Mouse (Mus musculus): ENCODE measurements around the gene Chd9.

Gene Chd9

DNA sequence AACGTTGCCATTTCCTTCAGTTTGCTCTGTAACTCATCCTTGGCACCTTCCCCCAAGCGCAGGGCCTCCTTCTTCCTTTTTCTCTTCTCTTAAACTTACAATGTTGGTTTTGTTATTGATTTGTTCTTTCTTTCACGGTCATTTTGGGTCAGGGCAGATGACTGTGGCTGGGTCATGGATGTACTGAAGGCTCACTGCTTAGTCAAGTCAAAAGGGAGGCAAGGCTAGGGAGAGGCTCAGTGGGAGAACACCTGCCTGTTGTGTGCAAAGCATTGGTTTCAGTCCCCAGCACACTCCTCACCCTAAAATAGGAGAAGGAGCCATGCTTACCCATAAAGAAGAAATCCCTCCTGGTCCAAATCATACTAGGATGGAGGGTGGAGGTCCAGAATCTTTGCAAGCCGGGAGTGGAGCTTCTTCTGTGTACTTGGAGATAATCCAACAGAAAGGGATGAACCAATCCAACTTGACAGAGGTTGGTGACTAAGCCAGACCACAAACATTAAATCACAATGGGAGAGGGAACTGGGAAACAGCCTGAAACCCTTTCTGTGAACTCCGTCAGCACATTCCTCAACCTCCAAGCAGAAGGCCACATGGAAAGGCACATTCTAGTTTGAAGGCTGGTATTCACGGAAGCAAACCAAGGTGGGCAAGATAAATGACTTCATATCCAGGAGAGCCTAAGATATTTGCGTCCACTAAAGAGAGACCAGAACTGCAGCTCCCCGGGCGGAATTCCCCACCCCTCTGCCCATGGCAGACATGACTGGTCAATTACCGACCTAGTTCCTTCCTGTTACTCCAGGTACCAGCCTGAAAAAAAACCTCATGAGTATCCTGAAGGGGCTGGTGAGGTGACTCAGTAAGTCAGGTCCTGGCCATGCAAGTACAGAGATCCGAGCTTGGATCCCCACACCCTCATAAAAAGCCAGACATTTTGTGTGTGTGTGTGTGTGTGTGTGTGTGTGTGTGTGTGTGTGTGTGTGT lies 11.9 kb downstream of the Chd9 start:
- DNase-seq, result no peak

DNA sequence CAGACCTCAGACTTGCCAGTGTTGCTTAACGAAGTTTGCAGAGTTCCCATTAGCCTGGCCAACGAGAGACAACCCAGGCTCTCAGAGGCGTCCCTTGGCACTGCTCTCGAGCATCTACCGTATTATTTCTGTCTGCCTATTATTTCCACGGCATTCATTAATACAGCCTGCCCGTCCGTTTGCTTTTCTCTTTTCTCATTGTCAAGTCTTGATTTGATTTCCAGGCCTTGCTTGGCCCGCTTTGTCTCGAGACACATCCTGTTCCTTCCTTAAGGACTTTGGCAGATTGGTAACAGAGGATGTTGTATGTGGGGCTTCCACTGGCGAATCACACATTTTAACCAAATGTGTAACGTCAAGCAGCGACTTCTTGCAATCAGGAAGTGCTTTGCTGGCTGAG lies 13.2 kb downstream of the Chd9 start:
- no peak for DNase-seq

DNA sequence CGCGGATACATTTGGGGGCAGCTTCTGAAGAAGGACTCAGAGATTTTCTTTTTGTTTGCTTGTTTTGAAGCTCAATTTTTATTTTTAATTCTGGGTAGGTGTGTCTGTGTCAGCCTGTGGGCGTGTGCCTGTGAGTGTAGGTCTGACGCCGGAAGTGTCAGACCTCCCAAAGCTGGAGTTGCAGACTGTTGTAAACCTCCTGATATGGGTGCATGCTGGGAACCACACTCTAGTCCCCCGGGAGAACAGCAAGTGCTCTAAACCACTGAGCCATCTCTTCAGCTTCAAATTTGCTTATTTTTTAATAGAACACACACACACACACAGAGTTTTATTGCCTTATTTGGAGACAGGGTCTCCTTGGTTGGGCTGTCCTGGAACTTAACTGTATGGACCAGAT lies 15.0 kb downstream of the Chd9 start:
- DNase-seq, result no peak

DNA sequence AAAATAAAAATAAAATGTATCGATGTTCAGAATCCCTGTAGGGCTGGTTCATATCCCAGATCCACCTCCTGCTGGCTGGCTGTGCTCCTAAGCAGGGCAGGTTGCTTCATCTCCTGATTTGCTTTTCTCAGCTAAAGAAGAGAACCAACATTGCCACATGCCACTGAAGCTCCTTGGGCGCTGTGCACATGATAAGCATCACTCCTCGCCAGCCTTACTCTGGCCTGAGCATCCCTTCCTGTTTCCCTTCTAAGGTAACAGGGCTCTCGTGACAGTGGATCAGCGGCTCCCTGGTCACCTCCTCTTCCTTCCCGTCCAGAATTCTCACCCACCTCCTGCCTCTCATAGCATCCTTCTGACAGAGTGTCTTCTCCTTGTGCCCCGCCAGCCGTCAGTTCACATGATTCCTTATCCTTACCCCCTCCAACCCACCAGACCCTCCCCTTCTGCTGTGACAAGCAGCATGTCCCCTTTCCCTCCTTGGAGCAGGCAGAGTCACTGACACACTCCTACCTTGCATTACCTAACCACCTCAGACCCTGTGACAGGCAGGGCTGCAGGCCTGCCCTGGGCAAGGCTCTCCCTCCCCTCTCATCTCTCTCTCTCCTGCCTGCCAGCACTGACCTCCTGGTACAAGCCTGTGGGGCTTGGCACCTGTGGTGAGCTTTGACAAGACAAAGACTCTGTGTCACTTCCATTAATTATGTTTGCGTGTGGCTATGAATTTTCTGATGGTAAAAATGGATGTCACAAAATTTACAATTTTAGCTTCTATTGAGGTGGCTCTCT lies 16.2 kb downstream of the Chd9 start:
- DNase-seq, result no peak

DNA sequence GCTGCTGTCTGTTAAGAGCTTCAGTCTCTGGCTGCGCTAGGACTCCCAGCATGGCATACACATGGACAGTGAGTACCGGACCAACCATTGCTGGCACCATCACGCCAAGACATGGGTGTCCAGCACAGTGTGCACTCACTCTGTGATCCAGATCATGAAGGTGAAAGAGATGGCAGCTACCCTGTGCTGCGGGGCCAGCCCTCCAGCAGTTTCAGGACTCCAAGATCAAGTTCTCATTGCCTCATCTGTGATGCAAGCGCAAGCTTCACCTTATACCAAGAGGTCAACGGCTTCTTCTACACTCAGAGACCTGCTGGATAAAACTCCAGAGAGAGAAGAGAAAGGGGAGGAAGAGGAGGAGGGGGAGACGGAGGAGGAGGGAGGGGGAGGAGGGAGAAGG lies 19.8 kb downstream of the Chd9 start:
- DNase-seq, result no peak

DNA sequence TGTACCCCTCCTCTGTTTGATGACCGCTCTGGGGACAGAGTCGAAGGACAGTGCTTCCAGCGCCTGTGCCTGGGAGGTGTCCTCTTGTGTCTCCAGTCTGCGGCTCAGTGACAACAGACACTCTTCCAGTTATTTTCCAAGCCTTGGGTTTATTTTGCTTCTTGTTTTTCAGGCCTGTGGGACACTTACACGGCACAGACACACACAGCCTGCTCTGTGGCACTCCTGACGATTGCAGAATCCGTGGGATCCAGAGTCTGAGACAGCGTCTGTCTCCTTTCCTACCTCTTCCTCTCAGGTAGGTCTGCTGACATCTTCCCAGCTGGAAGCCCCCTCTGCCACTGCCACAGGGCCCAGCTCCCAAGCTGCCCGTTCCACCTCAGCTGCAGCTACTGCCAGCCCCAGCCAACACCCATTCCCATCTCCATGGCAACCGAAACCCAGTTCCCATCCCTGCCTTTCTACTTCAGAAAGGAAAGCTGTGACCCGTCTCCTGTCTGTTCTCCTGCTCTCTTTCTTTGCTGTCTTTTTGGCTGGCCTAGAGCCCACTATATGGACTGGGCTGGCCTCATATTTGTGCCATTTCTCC lies 21.4 kb downstream of the Chd9 start:
- DNase-seq, result no peak

DNA sequence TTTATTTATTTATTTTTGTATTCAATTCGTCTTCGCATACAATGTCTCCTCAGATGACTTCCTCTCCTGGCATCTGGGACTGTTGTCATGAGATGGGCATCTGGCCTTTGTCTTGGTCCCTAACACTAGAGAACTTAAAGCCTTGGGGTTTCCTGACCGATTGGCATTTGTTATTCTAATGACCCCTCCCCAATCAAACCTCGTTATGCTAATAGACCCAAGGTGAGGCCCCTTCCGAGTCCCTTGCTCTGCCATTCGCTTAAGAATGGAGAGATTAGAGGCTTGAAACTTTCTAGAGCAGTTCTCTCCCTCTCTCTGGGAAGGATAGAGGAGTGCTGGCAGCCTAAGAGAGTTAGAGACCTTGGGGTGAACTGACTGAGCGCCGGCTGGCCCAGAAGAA lies 23.4 kb downstream of the Chd9 start:
- DNase-seq, result no peak

DNA sequence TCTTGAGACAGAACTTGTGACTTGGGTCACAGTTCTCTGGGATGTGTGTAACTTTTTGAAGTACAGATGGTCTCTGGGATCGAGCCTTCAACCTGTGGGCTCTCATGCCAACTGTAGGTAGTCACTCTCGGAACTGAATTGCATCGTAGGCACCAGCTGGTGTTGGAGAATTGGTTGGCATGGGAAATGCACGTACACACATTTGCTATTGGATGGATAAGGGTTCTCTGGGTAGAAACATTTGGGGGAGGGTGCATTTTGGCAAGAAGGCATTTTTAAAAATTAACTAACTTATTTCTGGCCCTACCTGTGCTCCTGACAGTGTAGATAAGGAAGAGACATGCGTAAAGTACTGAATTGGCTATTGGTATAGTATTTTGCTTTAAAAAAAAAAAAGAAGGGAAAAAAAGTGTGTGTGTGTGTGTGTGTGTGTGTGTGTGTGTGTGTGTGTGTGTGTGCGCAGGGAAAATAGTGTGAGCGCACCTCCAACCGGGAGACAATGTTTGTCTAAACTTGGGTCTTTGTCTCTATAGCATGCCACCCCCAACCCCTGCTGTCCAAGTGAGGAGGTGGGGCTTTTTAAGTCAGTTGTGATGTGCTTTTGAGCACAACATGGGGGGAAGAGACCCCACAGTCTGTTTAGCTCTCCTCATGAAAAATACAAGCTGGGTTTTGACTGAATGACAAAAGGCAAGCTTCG lies 26.0 kb downstream of the Chd9 start:
- no peak for DNase-seq

DNA sequence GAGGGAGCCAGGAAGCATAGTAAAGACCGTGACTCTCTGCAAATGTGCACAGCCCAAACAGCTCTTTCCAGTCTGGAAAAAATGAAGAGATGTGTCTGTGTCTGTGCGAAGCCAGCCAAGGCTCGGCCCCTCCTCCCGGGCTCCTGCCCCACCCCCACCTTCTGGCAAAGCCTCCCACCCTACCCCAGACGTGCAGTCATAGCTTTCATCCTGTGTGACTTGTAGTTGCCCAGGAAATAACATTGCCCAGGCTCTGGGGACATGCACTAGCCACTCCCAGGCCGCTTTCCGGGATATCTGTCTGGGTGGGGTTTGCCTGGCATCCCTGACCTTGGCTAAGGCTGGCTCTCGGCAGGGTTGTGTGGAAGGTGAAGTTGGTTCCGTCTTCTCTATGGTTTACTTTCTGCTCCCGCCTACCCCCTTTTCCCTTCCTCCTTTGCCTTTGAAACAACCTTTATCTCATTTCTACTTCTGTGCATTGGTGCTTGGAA lies 26.6 kb downstream of the Chd9 start:
- no peak for DNase-seq

DNA sequence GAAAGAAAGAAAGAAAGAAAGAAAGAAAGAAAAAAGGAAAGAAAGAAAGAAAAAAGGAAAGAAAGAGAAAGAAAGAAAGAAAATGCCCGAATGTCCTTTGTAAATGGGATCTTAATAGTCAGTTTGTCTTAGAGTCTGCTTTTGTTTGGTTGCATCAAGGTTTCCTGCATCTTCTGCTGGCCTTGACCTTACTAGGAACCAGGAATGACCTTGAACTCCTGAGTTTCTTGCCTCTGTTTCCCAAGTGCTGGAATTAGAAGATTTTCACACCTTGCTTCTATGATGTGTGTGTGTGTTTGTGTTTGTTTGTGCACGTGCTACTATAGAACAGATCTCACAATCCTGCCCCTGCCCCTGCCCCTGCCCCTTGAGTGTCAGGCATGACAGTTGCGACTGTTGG lies 28.0 kb downstream of the Chd9 start:
- no peak for DNase-seq

DNA sequence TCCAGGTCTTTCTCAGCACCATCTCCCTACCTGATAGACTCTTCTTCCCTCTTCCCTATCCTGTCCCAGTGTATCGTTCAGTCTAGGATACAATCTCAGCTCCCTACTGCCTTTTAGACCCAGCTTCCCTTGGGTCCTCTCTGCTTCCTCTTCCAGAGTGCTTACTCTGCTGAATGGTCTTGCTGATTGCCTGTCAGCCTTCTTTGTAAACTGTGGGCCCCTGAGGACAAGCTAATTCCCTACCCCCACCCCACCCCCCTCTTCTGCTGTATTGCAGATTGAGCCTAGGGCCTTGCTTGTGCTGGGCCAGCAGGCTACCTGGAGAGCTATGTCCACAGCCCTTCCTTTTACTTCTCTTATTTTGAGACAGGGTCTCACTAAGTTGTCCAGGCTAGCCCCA lies 28.8 kb downstream of the Chd9 start:
- no peak for DNase-seq

DNA sequence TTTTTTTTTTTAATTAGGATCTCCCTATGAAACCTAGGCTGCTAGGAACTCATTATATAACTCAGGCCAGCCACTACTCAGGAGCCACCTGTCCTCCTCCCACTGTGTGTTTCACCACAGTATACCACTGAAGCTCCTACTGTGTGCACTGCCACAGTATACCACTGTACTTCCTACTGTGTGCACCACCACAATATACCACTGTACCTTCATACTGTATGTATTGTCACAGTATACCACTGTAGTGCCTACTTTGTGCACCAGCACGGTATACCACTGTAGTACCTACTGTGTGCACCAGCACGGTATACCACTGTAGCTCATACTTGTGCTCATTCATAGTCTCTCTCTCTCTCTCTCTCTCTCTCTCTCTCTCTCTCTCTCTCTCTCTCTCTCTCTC lies 29.9 kb downstream of the Chd9 start:
- no peak for DNase-seq

DNA sequence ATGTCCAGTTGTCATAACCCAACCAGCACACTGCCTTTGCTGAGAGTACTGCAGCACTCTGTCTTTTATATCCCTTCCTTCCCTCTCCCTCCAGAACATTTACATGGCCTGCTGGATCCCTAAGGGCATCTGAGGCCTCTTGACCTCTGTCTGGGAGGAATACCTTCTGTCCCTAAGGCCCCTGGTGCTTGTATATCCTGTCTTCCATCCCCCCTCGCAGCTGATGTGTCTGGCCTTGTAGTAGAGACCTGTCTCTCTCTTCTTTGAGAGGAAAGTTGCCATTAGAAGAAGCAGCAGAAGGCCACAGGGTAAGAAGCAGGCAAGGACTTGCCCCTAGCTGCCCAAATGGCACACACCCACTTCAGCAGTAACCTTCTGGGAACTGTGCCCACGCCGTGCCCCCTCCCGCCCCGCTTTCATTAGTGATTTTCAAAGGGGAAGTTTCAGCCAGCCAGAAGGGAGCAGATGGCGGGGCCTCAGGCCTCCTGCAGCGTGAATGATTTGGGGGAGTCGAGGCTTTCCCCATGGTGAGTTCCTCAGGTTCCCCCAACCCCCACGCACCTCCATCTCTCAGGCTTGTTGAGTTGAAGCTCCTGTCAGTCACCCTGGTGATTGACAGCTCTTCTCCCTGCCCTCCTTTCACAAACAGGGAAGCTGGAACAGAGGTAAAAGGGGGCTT lies 33.3 kb downstream of the Chd9 start:
- no peak for DNase-seq

DNA sequence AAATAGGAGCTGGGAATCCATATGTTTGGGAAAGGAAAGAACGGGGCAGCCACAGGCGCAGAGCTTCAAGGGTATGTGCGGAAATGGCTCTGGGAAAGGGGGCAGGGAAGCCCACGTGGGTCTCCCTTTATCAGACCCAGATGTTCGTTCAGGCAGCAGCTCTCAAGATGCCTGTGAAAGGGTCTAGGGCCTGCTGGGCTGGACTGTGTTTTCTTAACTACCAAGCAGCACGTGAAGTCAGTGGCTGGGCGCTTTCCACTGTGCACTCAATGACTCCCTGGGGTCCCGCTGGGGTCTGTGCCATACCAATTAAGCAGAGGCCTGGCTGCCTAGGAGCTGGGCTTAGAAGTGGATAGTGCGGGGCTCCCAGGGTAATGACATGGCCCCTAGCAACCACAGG lies 33.9 kb downstream of the Chd9 start:
- no peak for DNase-seq

DNA sequence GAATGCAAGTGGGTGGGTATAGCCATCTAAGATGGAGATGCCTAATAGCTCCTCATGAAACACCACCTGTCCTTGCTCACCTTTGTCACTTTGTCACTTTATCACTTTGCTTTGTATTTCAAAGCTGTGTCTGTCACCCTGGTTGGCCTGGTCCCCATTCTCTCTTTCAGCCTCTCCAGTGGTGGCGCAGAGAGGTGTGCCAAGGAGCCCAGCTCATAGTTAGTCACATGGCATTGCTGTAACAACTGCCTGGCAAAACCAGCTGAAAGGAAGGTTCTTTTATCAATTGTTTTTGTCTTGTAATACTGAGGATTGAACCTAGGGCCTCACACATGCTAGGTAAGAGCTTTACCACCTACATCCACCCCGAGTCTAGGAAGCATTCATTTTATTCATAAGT lies 38.9 kb downstream of the Chd9 start:
- no peak for DNase-seq

DNA sequence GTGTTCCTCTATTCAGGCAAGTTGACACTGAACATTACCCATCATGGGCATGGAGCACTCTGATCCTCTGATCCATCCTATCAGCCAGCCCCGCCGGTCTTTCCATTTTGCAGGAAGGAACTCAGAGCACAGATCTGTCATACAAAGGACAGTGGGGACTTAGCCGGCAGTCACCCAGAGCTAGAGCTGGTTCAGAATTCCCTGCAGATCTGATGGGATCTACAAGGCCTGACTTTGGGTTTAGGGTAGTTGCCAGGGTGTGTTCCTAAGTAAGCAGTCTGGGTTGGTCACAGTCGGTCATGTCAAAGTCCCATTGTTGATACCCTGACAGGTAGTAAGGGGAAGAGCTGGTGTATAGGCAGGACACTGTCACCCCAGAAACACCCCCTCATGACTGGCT lies 39.8 kb downstream of the Chd9 start:
- DNase-seq, result no peak

DNA sequence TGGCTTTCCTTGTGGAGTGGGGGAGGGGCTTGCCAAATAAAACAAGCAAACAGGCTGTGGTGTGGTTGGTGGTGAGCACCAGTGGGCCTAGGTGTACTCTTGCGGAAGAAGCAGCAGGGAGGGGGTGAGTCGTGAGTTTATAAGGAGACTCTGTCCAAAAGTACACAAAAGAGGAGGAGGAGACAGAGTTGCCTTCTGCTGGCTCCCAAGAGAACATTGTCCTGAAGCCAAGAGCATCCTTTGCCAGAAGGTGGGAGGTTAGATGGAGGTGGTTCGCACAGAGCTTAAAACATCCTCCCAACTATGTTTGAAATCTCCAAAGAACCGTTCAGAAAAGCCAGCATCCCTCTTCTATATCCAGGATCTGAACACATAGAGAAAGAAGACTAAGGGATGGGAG lies 40.2 kb downstream of the Chd9 start:
- no peak for DNase-seq

DNA sequence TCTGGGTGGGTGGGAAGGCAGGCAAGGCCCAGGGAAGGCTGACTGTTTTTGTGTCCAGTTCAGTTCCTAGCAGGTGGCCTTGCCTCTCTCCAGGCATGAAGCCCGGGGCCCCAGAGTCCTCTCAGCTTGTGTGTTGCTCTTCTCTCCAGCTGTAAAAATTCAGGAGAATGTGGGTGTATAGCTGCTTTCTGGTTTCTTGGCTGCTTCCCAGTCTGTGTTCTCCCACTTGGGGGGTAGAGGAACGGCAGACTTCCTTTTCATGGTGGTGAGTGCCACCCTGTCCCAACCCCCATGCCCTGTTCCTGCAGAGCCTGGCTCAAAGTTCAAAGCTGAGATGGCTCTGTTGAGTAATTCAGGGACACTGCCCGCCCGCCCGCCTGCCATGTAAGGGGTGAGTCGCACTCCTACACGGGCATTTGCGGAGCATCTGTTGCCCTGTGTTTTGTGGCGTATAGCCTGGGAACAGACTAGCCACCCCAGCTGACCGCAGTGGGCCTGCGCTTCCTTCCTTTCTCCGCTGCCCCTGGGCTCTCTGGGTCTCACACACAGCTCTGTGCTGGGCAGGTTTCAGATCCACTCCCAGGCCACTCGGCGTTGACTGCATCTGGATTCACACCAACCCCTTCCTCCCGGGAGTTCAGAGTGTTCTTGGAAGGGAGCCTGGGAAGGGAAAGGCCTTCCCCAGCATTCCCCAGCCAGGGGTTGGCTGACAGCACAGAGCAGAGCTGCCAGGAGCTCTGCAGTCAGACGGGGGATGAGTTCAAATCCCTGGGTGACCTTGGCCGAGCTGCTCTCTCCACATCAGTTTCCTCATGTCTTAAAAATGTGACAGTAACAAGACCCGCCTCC lies 41.1 kb downstream of the Chd9 start:
- DNase-seq, result peak; percentile 85

DNA sequence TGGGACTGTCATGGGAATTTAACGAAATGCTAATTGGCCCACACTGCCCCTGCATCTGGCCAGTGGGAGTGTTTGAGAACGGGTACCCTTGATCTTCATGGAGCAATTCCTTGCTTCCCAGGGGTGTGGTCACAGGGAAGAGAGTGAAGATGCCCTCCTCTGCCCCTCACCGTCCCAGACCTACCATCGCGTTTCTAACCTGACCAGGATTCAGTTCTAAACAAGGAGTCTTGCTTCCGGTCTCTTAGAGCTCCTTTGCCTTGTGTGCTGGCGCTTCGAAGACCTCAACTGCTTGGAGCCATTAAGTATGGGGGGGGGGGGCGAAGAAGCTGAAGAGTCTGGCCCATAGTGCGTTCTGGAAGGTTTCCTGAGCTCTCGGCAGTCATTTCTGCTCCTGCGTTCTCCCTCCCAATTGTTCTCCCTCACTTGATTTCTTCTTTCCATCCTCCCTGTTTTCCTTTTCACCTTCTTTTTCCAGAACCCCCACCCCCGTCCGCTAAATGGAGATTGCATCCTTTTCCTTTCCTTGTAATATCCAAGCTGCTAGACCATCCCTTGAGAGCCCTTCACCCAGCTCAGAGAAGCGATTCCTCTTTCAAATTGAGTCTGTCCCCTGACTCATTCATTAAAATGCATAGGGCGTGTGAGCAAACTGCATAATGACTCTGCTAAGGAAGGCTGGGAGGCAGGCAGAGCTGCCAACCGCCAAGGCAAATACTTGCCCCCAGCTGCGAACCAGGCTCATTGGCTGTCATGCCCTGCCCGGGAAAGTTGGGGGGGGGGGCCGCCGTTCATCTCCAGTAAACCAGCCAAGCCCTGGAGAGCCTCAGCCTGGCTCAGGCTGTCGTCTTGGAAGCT lies 42.0 kb downstream of the Chd9 start:
- DNase-seq, result peak; percentile 48

DNA sequence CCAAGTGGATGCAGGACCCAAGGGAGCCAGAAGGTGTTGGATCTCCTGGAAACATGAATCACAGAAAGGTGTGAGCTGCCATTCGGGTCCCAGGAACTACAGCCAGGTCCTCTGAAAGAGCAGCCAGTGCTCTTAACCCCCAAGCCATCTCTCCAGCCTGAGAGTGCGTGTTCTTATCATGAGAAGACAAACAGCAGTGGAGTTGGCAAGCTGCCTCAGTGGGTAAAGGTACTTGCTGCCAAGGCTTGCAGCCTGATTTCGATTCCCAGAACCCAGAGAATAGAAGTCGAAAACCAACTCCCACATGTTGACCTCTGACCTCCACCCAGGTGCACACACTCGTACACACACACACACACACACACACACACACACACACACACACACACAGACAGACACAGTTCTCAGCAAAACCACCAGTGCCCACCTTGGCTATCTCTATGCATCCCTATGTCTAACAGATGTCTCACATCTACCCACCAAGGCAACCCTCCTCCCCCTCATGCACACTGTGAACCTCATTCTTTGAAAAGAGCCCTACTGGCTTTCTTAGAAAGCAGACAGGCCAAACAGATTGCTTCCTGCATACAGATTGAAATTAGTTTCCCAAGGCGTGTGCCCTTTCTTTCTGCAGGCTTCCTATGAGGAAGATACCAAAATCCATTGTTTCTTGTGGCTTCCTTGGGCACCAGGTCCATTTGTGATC lies 43.4 kb downstream of the Chd9 start:
- no peak for DNase-seq
